Mouse (Mus musculus) adrenal gland, postnatal 10 days (tissue): ENCODE data around the gene Sft2d2. TPM values are rescaled to one million over a fixed set of nuclear protein-coding genes. Genes with fewer than 3 reads are reported as not detected.

Experiments used
- DNase-seq: peaks from one replicate; pipeline ENCODE4 v3.0.0; 2021; ENCODE audit warnings: mixed read lengths
- total RNA-seq, 2 experiments: library from RNA; stranded (reverse); gene quantifications; 2 replicates each; pipeline ENCODE4 v1.2.3; 2021

Sft2d2 gene
- total RNA-seq, 2 experiments from 2014 or later = 23.6 to 25.1 TPM

GRCm38 (mm10) chr1:165133279-165133678, 61.0 kb downstream of the Sft2d2 start:
- no peak for DNase-seq

- peak; percentile 82 for DNase-seq
These were observed 61.9 kb downstream of the Sft2d2 start for GRCm38 (mm10) chr1:165132187-165132877.

GRCm38 (mm10) chr1:165129573-165129972, 64.7 kb downstream of the Sft2d2 start:
- no peak for DNase-seq

Other genes with a start within 250 kb of the Sft2d2 start
- not detected for gene Tbx19, start 33.7 kb downstream of the Sft2d2 start, total RNA-seq
- gene Tiprl, start 42.6 kb upstream of the Sft2d2 start, total RNA-seq = 10 to 100 TPM; 51.6 to 61.5 TPM
- 1 to 10 TPM; 2.3 to 3.3 TPM for gene Gpr161, start 101.4 kb upstream of the Sft2d2 start, total RNA-seq